Mouse (Mus musculus) regulatory T cell (primary cell): ENCODE measurements at regions not wholly inside any gene's neighbourhood (a gene's known extent, or its start where the extent isn't known, plus 50 kb on each side); places are given as distances from the start of the nearest gene placed in this dataset.

Experiments used
- in situ Hi-C: fragments of 300-600 bp; cut with MboI, MseI; formaldehyde crosslinking; loops from one replicate; pipeline ENCODE4 v1.15.1; 2025; ENCODE audit warnings: high pct_unique_total_duplicates

- in situ Hi-C loops: no loop called here
Measured at GRCm38 (mm10) chr11:7361388-7361787, 147.7 kb upstream of the Igfbp3 start.

- in situ Hi-C loops: no loop called here
Measured at GRCm38 (mm10) chr11:7348601-7349000, 134.9 kb upstream of the Igfbp3 start.

- in situ Hi-C loops: no loop called here
Measured at GRCm38 (mm10) chr11:7337826-7338225, 124.1 kb upstream of the Igfbp3 start.

GRCm38 (mm10) chr11:7317409-7317970 lies 103.8 kb upstream of the Igfbp3 start:
- in situ Hi-C loops: no loop called here

- in situ Hi-C loops: no loop called here
Measured at GRCm38 (mm10) chr11:7296252-7296651, 82.5 kb upstream of the Igfbp3 start.

GRCm38 (mm10) chr11:7289242-7289938 lies 75.7 kb upstream of the Igfbp3 start:
- in situ Hi-C loops: no loop called here

- in situ Hi-C loops: no loop called here
Measured at GRCm38 (mm10) chr11:7284836-7285490, 71.2 kb upstream of the Igfbp3 start.

GRCm38 (mm10) chr11:7282981-7283380 lies 69.3 kb upstream of the Igfbp3 start:
- in situ Hi-C loops: no loop called here

GRCm38 (mm10) chr11:7282188-7282587 lies 68.5 kb upstream of the Igfbp3 start:
- in situ Hi-C loops: no loop called here

- in situ Hi-C loops: no loop called here
Measured at GRCm38 (mm10) chr11:7281656-7282055, 67.9 kb upstream of the Igfbp3 start.

GRCm38 (mm10) chr11:7279891-7280290 lies 66.2 kb upstream of the Igfbp3 start:
- in situ Hi-C loops: no loop called here

- in situ Hi-C loops: no loop called here
Measured at GRCm38 (mm10) chr11:7272543-7272942, 58.8 kb upstream of the Igfbp3 start.

- in situ Hi-C loops: no loop called here
Measured at GRCm38 (mm10) chr11:7270916-7271315, 57.2 kb upstream of the Igfbp3 start.

- in situ Hi-C loops: no loop called here
Measured at GRCm38 (mm10) chr11:7263971-7264370, 50.2 kb upstream of the Igfbp3 start.
